Mouse (Mus musculus) adrenal gland, postnatal 10 days (tissue): Measurements from ENCODE around the gene Amhr2. TPM values are rescaled to one million over a fixed set of nuclear protein-coding genes. Genes with fewer than 3 reads are reported as not detected.

ENCODE experiments used
- DNase-seq: peaks from one replicate; pipeline ENCODE4 v3.0.0; 2021; ENCODE audit warnings: mixed read lengths
- long read RNA-seq, 2 experiments: library from polyadenylated mRNA; stranded (forward); transcript quantifications; one replicate each; pipeline ENCODE4 v2.0.0; 2021
- total RNA-seq, 2 experiments: library from RNA; stranded (reverse); gene quantifications; 2 replicates each; pipeline ENCODE4 v1.2.3; 2021

The Amhr2 gene
- total RNA-seq = 1 to 10 TPM; 1.7 to 2.1 TPM
- long read RNA-seq, experiment 1, partial matches to known transcripts = 1 of 3 reads
- long read RNA-seq, experiment 1, other reads (novel, unspliced or antisense) = 1 of 3 reads
- long read RNA-seq, experiment 2 = 0 reads

DNA sequence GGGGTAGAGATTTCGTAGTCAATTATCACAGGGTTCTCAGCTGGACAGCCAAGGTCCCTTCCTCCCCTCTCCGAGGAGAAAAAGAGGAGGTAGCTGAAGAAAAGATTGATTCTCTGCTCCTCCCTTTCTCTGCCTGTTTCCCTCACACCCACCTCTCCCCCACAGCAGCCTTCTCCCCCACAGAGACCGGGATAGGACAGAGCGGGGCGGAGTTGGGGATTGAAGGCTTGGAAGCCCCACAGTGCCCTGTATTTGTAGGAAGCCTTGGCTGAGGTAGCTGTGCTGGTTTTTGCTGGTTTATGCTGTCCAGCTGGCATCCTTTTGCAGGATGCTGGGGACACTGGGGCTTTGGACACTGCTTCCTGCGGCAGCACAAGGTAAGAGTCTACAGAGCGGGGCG, at the start of gene Amhr2:
Gene Amhr2, plus strand, starts transcription at position 222 of the 400 bp plus-strand sequence.
- DNase-seq = no peak

GRCm38 (mm10) chr15:102398629-102399028, 46.5 kb upstream of the Amhr2 start:
- DNase-seq = peak; percentile 68

GRCm38 (mm10) chr15:102399229-102400221, 45.6 kb upstream of the Amhr2 start:
- DNase-seq = peak; percentile 95

- no peak for DNase-seq
Measured at GRCm38 (mm10) chr15:102400476-102401045, 44.6 kb upstream of the Amhr2 start.

DNA sequence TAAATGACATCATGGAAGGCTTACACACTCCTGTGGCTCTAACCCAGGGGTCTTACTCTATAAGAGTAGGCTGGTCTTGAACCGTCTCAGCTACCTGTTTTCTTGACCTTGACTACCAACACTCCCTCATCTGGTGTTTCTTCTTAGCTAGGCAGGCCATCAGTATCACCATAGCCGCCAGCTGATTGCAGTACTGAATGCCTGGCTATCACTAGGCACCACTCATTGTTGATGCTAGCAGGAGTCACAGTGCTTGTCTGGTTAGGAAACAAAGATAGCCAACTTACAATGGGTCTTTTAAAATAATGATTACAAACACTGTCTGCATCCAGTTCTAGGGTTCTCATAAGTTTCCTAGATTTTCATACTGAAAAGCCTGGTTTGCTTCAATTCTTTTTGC, 43.9 kb upstream of the Amhr2 start:
- no peak for DNase-seq

GRCm38 (mm10) chr15:102402210-102402609, 43.0 kb upstream of the Amhr2 start:
- no peak for DNase-seq

DNA sequence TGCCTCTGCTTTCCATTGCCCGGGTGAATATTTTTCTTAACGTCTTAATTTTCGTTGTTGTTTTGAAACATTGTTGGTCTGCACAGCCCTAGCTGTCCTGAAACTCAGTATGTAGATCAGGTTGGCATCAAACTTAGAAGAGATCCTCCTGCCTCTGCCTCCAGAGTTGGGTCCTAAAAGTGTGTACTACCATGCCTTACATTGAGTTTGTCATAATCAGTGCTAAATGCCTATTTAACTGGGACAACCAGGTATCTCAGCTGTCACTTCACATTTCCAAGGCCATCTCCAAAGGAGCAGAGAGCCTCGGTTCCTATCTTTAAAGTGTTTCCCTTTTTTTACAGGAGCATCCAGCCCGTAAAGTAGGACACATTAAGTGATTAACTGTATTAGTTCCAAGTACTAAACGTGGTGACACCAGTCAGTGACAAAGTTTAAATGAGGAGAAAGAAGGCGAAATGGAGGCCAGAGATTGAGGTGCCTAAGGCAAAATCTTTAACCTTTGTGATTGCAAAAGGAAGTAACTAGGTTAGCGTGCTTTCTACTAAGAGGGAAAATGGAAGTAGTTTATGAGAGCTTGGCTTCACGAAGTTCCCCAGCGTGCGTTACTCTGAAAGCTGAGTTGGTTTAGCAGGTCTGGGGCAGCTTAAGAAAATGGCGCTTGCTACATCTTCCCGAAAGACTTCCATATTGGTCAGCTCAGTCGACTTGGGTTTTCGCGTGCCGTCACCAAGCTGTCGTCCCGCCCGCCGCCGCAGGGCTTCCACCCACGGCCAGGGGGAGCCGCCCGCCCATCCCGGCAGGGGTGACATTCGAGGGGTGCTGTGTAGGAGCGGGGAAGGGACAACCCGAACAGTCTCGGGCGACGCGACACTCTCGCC, 40.3 kb upstream of the Amhr2 start:
- no peak for DNase-seq

GRCm38 (mm10) chr15:102405489-102406195, 39.5 kb upstream of the Amhr2 start, which contains the start of gene Sp1:
TSS of gene Sp1 (plus strand) at chr15:102406143.
- peak; percentile 98 for DNase-seq

- DNase-seq = peak; percentile 92
Measured at GRCm38 (mm10) chr15:102406196-102406911, 38.8 kb upstream of the Amhr2 start.

DNA sequence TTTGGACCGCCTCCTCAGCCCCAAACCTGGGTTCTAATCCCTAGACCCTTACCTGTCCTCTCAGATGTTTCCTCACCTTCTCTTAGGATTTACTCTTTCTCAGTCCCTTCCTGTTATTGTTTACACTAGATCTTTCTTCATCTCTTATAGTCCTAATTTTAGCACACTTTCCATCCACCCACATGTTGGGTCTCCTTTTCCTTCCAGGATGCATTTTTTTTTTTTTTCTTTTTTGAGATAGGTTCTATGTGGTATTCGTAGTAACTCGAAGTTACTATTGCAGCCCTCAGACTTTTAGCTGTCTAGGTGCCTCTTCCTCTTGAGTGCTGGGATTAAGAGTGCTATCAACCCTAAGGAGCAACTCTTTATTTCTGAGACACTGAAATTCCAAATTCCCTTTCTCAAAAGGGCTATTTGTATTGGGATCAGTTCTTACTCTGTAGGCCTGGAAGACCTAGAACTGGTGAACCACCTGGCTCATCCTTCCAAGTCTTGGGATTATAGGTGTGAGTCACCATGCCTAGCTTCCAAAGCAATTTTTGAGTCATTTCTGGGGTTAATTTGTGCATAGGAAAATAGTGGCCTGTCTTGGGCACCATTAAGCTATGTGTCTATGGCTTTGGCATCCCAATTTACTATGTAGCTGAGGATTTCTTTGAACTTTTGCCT, 38.1 kb upstream of the Amhr2 start:
- no peak for DNase-seq

- no peak for DNase-seq
Measured at GRCm38 (mm10) chr15:102407681-102408557, 37.2 kb upstream of the Amhr2 start.

DNA sequence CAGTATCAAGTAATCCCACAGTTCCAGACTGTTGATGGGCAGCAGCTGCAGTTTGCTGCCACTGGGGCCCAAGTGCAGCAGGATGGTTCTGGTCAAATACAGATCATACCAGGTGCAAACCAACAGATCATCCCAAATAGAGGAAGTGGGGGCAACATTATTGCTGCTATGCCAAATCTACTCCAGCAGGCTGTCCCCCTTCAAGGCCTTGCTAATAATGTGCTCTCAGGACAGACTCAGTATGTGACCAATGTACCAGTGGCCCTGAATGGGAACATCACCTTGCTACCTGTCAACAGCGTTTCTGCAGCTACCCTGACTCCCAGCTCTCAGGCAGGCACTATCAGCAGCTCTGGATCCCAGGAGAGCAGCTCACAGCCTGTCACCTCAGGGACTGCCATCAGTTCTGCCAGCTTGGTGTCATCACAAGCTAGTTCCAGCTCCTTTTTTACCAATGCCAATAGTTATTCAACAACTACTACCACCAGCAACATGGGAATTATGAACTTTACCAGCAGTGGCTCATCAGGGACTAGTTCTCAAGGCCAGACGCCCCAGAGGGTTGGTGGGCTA, 36.5 kb upstream of the Amhr2 start:
- DNase-seq = no peak

DNA sequence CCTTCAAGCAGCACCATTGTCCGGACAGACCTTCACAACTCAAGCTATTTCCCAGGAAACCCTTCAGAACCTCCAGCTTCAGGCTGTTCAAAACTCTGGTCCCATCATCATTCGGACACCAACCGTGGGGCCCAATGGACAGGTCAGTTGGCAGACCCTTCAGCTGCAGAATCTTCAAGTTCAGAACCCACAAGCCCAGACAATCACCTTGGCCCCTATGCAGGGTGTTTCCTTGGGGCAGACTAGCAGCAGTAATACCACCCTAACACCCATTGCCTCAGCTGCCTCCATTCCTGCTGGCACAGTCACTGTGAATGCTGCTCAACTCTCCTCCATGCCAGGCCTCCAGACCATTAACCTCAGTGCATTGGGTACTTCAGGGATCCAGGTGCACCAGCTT, 35.9 kb upstream of the Amhr2 start:
- DNase-seq = no peak

DNA sequence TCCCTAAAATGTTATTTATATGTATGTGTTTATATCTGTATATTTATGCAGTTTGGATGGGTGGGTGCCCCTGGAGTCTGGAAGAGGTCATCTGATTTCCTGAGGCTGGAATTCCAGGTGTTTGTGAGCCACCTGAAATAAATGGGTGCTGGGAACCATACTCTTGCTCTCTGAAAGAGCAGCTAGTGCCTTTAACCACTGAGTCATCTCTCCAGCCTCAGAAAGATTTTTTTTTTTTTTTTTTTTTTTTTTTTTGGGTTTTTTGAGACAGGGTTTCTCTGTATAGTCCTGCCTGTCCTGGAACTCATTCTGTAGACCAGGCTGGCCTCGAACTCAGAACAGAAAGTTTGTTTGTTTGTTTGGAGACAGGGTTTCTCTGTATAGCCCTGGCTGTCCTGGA, 34.1 kb upstream of the Amhr2 start:
- no peak for DNase-seq

DNA sequence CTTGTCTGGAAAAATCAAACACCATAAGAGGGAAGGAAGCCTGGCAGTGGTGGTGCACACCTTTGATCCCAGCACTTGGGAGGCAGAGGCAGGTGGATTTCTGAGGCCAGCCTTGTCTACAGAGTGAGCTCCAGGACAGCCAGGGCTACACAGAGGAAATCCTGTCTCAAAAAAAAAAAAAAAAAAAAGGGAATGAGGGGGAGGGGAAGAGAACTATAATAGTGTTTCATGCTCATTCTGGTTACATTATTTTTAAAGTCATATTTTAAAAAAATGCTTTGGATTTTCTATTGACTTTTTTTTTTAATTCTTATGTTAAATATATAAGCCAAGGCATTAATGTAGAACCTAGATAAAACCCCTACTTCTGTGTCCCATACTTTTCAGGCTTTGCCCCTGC, 31.5 kb upstream of the Amhr2 start:
- DNase-seq = no peak

- no peak for DNase-seq
Measured at GRCm38 (mm10) chr15:102417524-102417923, 27.6 kb upstream of the Amhr2 start.

GRCm38 (mm10) chr15:102420986-102421385, 24.2 kb upstream of the Amhr2 start:
- no peak for DNase-seq

- DNase-seq = peak; percentile 57
Measured at GRCm38 (mm10) chr15:102421437-102421836, 23.7 kb upstream of the Amhr2 start.
